Mouse (Mus musculus) lung, adult 2 months (tissue): ENCODE results near the gene Kcnh1.

ENCODE experiments used
- CTCF ChIP-seq: fragments of 200-500 bp; IDR thresholded peaks from 2 replicates; pipeline ENCODE4 v1.5.1; 2011; ENCODE audit warnings: mild to moderate bottlenecking, low read length, control low read depth; ENCODE audit not compliant: insufficient read depth
- POLR2A ChIP-seq: fragments of 200-500 bp; IDR thresholded peaks from 2 replicates; pipeline ENCODE4 v1.6.1; 2011; ENCODE audit warnings: low read depth, mild to moderate bottlenecking, control low read depth, low read length, borderline replicate concordance; ENCODE audit errors: extremely low read depth

GRCm38 (mm10) chr1:192419176-192419575 lies 228.6 kb downstream of the Kcnh1 start:
- no peak for TF ChIP-seq CTCF
- no peak for TF ChIP-seq POLR2A
